Mouse (Mus musculus) erythroblast, embryonic 14.5 days (primary cell): Measurements from ENCODE around the gene Dus3l. TPM values are rescaled to one million over a fixed set of nuclear protein-coding genes. Genes with fewer than 3 reads are reported as not detected.

Experiments
- H3K27me3 ChIP-seq: 2 replicates; pipeline ENCODE4 v1.6.1; 2012; ENCODE audit warnings: inconsistent platforms; ENCODE audit not compliant: control insufficient read depth
- H3K36me3 ChIP-seq: 2 replicates; pipeline ENCODE4 v1.6.1; 2012; ENCODE audit warnings: mild to moderate bottlenecking, inconsistent platforms; ENCODE audit not compliant: control insufficient read depth
- H3K4me1 ChIP-seq: 2 replicates; pipeline ENCODE4 v1.6.1; 2012; ENCODE audit warnings: inconsistent platforms; ENCODE audit not compliant: control insufficient read depth
- H3K4me3 ChIP-seq: replicated peaks from 2 replicates; pipeline ENCODE3; 2012; ENCODE audit warnings: moderate library complexity, mild to moderate bottlenecking, inconsistent platforms
- H3K9me3 ChIP-seq: 2 replicates; pipeline ENCODE4 v1.6.1; 2012; ENCODE audit warnings: low read length, inconsistent platforms, mixed read lengths; ENCODE audit not compliant: control insufficient read depth
- GATA1 ChIP-seq: IDR thresholded peaks from 2 replicates; pipeline ENCODE4 v1.6.1; 2012; ENCODE audit warnings: low read length, inconsistent platforms, mixed read lengths
- TAL1 ChIP-seq: IDR thresholded peaks from 3 replicates; pipeline ENCODE4 v1.6.1; 2012; ENCODE audit warnings: low read length, inconsistent platforms, mixed read lengths
- polyA plus RNA-seq: library from polyadenylated mRNA; stranded (reverse); fragments of >175 nt; gene quantifications from 2 replicates; pipeline ENCODE4 v1.2.3, GENCODE M21; 2012

Dus3l gene
- polyA plus RNA-seq, 1 experiment = 2.7 TPM

GRCm38 (mm10) chr17:56727029-56727649 is 37.4 kb upstream of the Dus3l start:
- H3K4me3 ChIP-seq = no peak overlapping the region
- H3K36me3 ChIP-seq = peaks cover 25% of the 10 kb centered on the region
- no peaks in the 10 kb centered on the region for H3K9me3 ChIP-seq
- peaks cover 22% of the 10 kb centered on the region for H3K4me1 ChIP-seq
- TF ChIP-seq TAL1 (no peak), GATA1 (no peak)
- H3K27me3 ChIP-seq = peaks cover 47% of the 10 kb centered on the region

GRCm38 (mm10) chr17:56727659-56728058 is 36.9 kb upstream of the Dus3l start:
- Histone ChIP-seq H3K9me3 (no peaks in the 10 kb centered on the region), H3K27me3 (peaks cover 51% of the 10 kb centered on the region), H3K4me1 (peaks cover 22% of the 10 kb centered on the region), H3K36me3 (peaks cover 20% of the 10 kb centered on the region), H3K4me3 (no peak overlapping the region)
- TF ChIP-seq GATA1 = no peak
- no peak for TF ChIP-seq TAL1

- TF ChIP-seq GATA1 = no peak
- no peak for TF ChIP-seq TAL1
- no peak overlapping the region for H3K4me3 ChIP-seq
- peaks cover 22% of the 10 kb centered on the region for H3K4me1 ChIP-seq
- peaks cover 53% of the 10 kb centered on the region for H3K27me3 ChIP-seq
- peaks cover 16% of the 10 kb centered on the region for H3K36me3 ChIP-seq
- no peaks in the 10 kb centered on the region for H3K9me3 ChIP-seq
Measured at GRCm38 (mm10) chr17:56728117-56728516, 36.4 kb upstream of the Dus3l start.

GRCm38 (mm10) chr17:56729151-56729550 is 35.4 kb upstream of the Dus3l start:
- no peak for TF ChIP-seq GATA1
- no peak for TF ChIP-seq TAL1
- peaks cover 22% of the 10 kb centered on the region for H3K4me1 ChIP-seq
- peaks cover 58% of the 10 kb centered on the region for H3K27me3 ChIP-seq
- H3K36me3 ChIP-seq = peaks cover 5% of the 10 kb centered on the region
- no peaks in the 10 kb centered on the region for H3K9me3 ChIP-seq
- H3K4me3 ChIP-seq = no peak overlapping the region

- Histone ChIP-seq H3K4me1 (peaks cover 22% of the 10 kb centered on the region), H3K4me3 (no peak overlapping the region), H3K9me3 (no peaks in the 10 kb centered on the region), H3K36me3 (peaks cover under 1% of the 10 kb centered on the region; the same call in 1 of the 2 replicates), H3K27me3 (peaks cover 63% of the 10 kb centered on the region)
- no peak for TF ChIP-seq GATA1
Measured at GRCm38 (mm10) chr17:56729656-56730055, 34.9 kb upstream of the Dus3l start.

GRCm38 (mm10) chr17:56736534-56736933 is 28.0 kb upstream of the Dus3l start:
- TF ChIP-seq TAL1 (no peak), GATA1 (no peak)
- peaks cover 4% of the 10 kb centered on the region for H3K9me3 ChIP-seq
- peaks cover 46% of the 10 kb centered on the region for H3K27me3 ChIP-seq
- H3K36me3 ChIP-seq = no peaks in the 10 kb centered on the region
- no peak overlapping the region for H3K4me3 ChIP-seq
- no peaks in the 10 kb centered on the region for H3K4me1 ChIP-seq

- no peak for TF ChIP-seq GATA1
- no peak for TF ChIP-seq TAL1
- no peaks in the 10 kb centered on the region for H3K4me1 ChIP-seq
- H3K27me3 ChIP-seq = peaks cover 37% of the 10 kb centered on the region
- H3K9me3 ChIP-seq = peaks cover 4% of the 10 kb centered on the region
- no peak overlapping the region for H3K4me3 ChIP-seq
- no peaks in the 10 kb centered on the region for H3K36me3 ChIP-seq
Measured at GRCm38 (mm10) chr17:56738221-56738620, 26.3 kb upstream of the Dus3l start.

- Histone ChIP-seq H3K27me3 (peaks cover 34% of the 10 kb centered on the region), H3K36me3 (no peaks in the 10 kb centered on the region), H3K4me3 (no peak overlapping the region), H3K9me3 (peaks cover 4% of the 10 kb centered on the region), H3K4me1 (no peaks in the 10 kb centered on the region)
- TF ChIP-seq TAL1 (no peak), GATA1 (no peak)
Measured at GRCm38 (mm10) chr17:56740118-56740787, 24.3 kb upstream of the Dus3l start.

- H3K36me3 ChIP-seq = no peaks in the 10 kb centered on the region
- no peaks in the 10 kb centered on the region for H3K4me1 ChIP-seq
- no peak overlapping the region for H3K4me3 ChIP-seq
- H3K9me3 ChIP-seq = peaks cover 4% of the 10 kb centered on the region
- no peak for TF ChIP-seq TAL1
- no peak for TF ChIP-seq GATA1
- peaks cover 34% of the 10 kb centered on the region for H3K27me3 ChIP-seq
Measured at GRCm38 (mm10) chr17:56740788-56741160, 23.8 kb upstream of the Dus3l start.
